In the genomic region with DNA sequence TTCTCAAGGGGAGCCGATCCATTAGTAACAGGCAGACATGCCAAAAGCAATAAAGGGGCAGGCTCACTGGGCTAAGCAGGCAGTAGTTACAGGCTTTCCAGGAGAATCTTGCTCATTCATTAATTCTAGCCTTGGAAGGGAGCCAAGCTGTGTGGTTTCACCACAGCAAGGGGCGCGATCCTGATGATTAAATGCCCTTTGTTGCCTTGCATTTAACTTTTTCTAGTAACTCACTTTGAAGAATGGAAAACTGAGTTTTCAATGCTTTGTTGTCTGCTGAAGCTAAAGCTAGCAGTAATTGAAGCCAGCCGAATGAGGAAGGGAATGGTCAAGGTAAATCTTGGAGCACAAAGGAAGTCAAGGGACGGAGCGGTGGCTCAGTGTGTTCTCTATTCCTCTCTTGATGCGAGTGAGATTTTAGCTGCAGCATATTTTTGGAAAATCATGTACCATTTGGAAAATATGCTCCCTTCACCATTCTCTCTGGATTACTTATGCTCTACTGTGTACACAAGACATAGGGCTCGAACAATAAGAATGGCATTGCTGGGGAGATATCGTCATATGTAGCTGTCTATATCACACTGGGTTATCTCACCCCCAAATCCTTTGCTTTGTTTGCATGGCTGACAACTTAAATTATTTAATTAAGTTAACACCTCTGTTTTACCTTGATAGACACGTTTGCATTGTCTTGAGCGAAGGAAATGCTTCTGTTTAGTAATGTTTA, we compare ENCODE assay signal across 8 mouse cellular contexts.
DNase-seq lines count a peak whose midpoint lies in the region; ATAC-seq lines count a peak whose summit lies in the region.

No protein-coding gene starts in this region.

- H3K9me3 ChIP-seq in forebrain, embryonic 10.5 days: no peaks in the 10 kb centered on the region
- H3K9me3 ChIP-seq in neural tube, embryonic 14.5 days (ENCODE audit: control insufficient read depth, low read length): no peaks in the 10 kb centered on the region
- no peaks in the 10 kb centered on the region for H3K9me3 ChIP-seq in liver, embryonic 12.5 days (replicated peaks)

- H3K36me3 ChIP-seq in forebrain, embryonic 10.5 days (replicated peaks): no peaks in the 10 kb centered on the region
- H3K36me3 ChIP-seq in neural tube, embryonic 14.5 days (ENCODE audit: control insufficient read depth, insufficient read depth, low read length): no peaks in the 10 kb centered on the region
- H3K36me3 ChIP-seq in liver, embryonic 12.5 days: no peaks in the 10 kb centered on the region

- H3K9ac ChIP-seq in neural tube, embryonic 14.5 days (replicated peaks; ENCODE audit: low read depth, low read length): peak overlapping the region; percentile 17
- no peak overlapping the region for H3K9ac ChIP-seq in liver, embryonic 12.5 days

- peak; percentile 96 for ATAC-seq in neural tube, embryonic 14.5 days (ENCODE audit: low read depth)
- no peak for ATAC-seq in liver, embryonic 12.5 days

- intact Hi-C loops in heart, postnatal 14 days (cut with DNase I): no loop called here

- H3K4me1 ChIP-seq in forebrain, embryonic 10.5 days: peaks cover 16% of the 10 kb centered on the region
- H3K4me1 ChIP-seq in neural tube, embryonic 14.5 days (ENCODE audit: control insufficient read depth, insufficient read depth, low read length): peaks cover 9% of the 10 kb centered on the region; the same call in 1 of the 2 replicates
- H3K4me1 ChIP-seq in liver, embryonic 12.5 days: no peaks in the 10 kb centered on the region

- H3K4me2 ChIP-seq in neural tube, embryonic 14.5 days (ENCODE audit: low read depth, low read length): peak overlapping the region; percentile 37; the same call in 1 of the 2 replicates
- no peak overlapping the region for H3K4me2 ChIP-seq in liver, embryonic 12.5 days

- DNase-seq in heart, adult 18-20 months: peak; percentile 3 to 5
- DNase-seq in heart, postnatal 14 days: no peak
- peak; percentile 34 for DNase-seq in forebrain, embryonic 10.5 days (ENCODE audit: extremely low spot score, low spot score)
- DNase-seq in kidney, postnatal 10 days: peak; percentile 33
- DNase-seq in testis, postnatal 14 days (ENCODE audit: low spot score): no peak
- no peak for DNase-seq in urinary bladder, postnatal 4 days (ENCODE audit: low spot score in 2 of 2)

- peak overlapping the region; percentile 66 for H3K27ac ChIP-seq in forebrain, embryonic 10.5 days
- H3K27ac ChIP-seq in neural tube, embryonic 14.5 days (ENCODE audit: low read depth, low read length): peak overlapping the region; percentile 41; the same call in 1 of the 2 replicates
- H3K27ac ChIP-seq in liver, embryonic 12.5 days: no peak overlapping the region

- no peak overlapping the region for H3K4me3 ChIP-seq in forebrain, embryonic 10.5 days
- no peak overlapping the region for H3K4me3 ChIP-seq in neural tube, embryonic 14.5 days (ENCODE audit: low read depth, low read length)
- H3K4me3 ChIP-seq in liver, embryonic 12.5 days: no peak overlapping the region

- WGBS in forebrain, embryonic 10.5 days: 57% methylated on average over 11 of the region's 11 CpGs
- WGBS in neural tube, embryonic 14.5 days: 28% methylated on average over 11 of the region's 11 CpGs
- WGBS in liver, embryonic 12.5 days (ENCODE audit: insufficient replicate concordance): 67% methylated on average over 11 of the region's 11 CpGs

- H3K27me3 ChIP-seq in forebrain, embryonic 10.5 days (ENCODE audit: poor library complexity, severe bottlenecking): no peaks in the 10 kb centered on the region
- H3K27me3 ChIP-seq in neural tube, embryonic 14.5 days (ENCODE audit: control insufficient read depth, insufficient read depth, low read length): no peaks in the 10 kb centered on the region
- no peaks in the 10 kb centered on the region for H3K27me3 ChIP-seq in liver, embryonic 12.5 days (replicated peaks)

Comparison
In these comparisons a context has a peak if more than half of its experiments do, and no peak if none do; other contexts are left out.
1. DNase-seq: peak in heart, adult 18-20 months (2 of 2), forebrain, embryonic 10.5 days (single experiment) and kidney, postnatal 10 days (single experiment); none in heart, postnatal 14 days (0 of 2), testis, postnatal 14 days (single experiment) and urinary bladder, postnatal 4 days (0 of 2).